Mouse (Mus musculus): Measurements from ENCODE around the gene 1110008P14Rik. TPM values are rescaled to one million over a fixed set of nuclear protein-coding genes. Genes with fewer than 3 reads are reported as not detected.
A peak's percentile ranks its signal among the peaks of the same experiment; 100 is the strongest.

Gene 1110008P14Rik
- polyA plus RNA-seq, 1 experiment from 2014 or later = 51.6 TPM

- peak overlapping the region; percentile 66 for H3K9ac ChIP-seq (replicated peaks; ENCODE audit: low read length)
- H3K27me3 ChIP-seq (ENCODE audit: insufficient read depth, low read length) = no peaks in the 10 kb centered on the region
- no peak overlapping the region for H3K27ac ChIP-seq (ENCODE audit: low read length)
- no peak for ATAC-seq (ENCODE audit: low FRiP score, low TSS enrichment)
- peaks cover 19% of the 10 kb centered on the region for H3K4me1 ChIP-seq (ENCODE audit: insufficient read depth, low read length)
- 2% methylated on average over 14 of the region's 14 CpGs for WGBS
- H3K9me3 ChIP-seq (ENCODE audit: low read length) = no peaks in the 10 kb centered on the region
- H3K36me3 ChIP-seq (ENCODE audit: insufficient read depth, low read length) = peaks cover 5% of the 10 kb centered on the region
- peak overlapping the region; percentile 80 for H3K4me2 ChIP-seq (replicated peaks; ENCODE audit: low read depth, low read length)
- H3K4me3 ChIP-seq (ENCODE audit: low read length) = peak overlapping the region; percentile 47
These were observed 21.0 kb downstream of the 1110008P14Rik start for GRCm38 (mm10) chr2:32360741-32361140.

- H3K4me3 ChIP-seq (ENCODE audit: low read length) = no peak overlapping the region
- no peaks in the 10 kb centered on the region for H3K27me3 ChIP-seq (ENCODE audit: insufficient read depth, low read length)
- no peak overlapping the region for H3K4me2 ChIP-seq (replicated peaks; ENCODE audit: low read depth, low read length)
- H3K36me3 ChIP-seq (ENCODE audit: insufficient read depth, low read length) = no peaks in the 10 kb centered on the region
- no peaks in the 10 kb centered on the region for H3K9me3 ChIP-seq (ENCODE audit: low read length)
- no peak overlapping the region for H3K9ac ChIP-seq (replicated peaks; ENCODE audit: low read length)
- H3K27ac ChIP-seq (ENCODE audit: low read length) = no peak overlapping the region
- H3K4me1 ChIP-seq (ENCODE audit: insufficient read depth, low read length) = peaks cover 11% of the 10 kb centered on the region; the same call in 1 of the 2 replicates
- WGBS = 63% methylated on average over 10 of the region's 10 CpGs
- no peak for ATAC-seq (ENCODE audit: low FRiP score, low TSS enrichment)
These were observed 23.4 kb downstream of the 1110008P14Rik start for GRCm38 (mm10) chr2:32358381-32358780.

- Histone ChIP-seq H3K36me3 (ENCODE audit: insufficient read depth, low read length) (no peaks in the 10 kb centered on the region), H3K27ac (ENCODE audit: low read length) (no peak overlapping the region), H3K27me3 (ENCODE audit: insufficient read depth, low read length) (no peaks in the 10 kb centered on the region), H3K4me1 (ENCODE audit: insufficient read depth, low read length) (peaks cover 15% of the 10 kb centered on the region; the same call in 1 of the 2 replicates), H3K4me2 (replicated peaks; ENCODE audit: low read depth, low read length) (no peak overlapping the region), H3K4me3 (ENCODE audit: low read length) (no peak overlapping the region), H3K9me3 (ENCODE audit: low read length) (no peaks in the 10 kb centered on the region), H3K9ac (replicated peaks; ENCODE audit: low read length) (no peak overlapping the region)
- WGBS = 74% methylated on average over 3 of the region's 3 CpGs
- no peak for ATAC-seq (ENCODE audit: low FRiP score, low TSS enrichment)
These were observed 24.0 kb downstream of the 1110008P14Rik start for GRCm38 (mm10) chr2:32357710-32358109.

- no peak overlapping the region for H3K4me2 ChIP-seq (replicated peaks; ENCODE audit: low read depth, low read length)
- WGBS = 63% methylated on average over 10 of the region's 10 CpGs
- H3K9ac ChIP-seq (replicated peaks; ENCODE audit: low read length) = no peak overlapping the region
- no peaks in the 10 kb centered on the region for H3K9me3 ChIP-seq (ENCODE audit: low read length)
- no peak overlapping the region for H3K27ac ChIP-seq (ENCODE audit: low read length)
- H3K27me3 ChIP-seq (ENCODE audit: insufficient read depth, low read length) = no peaks in the 10 kb centered on the region
- H3K4me3 ChIP-seq (ENCODE audit: low read length) = no peak overlapping the region
- no peak for ATAC-seq (ENCODE audit: low FRiP score, low TSS enrichment)
- no peaks in the 10 kb centered on the region for H3K36me3 ChIP-seq (ENCODE audit: insufficient read depth, low read length)
- peaks cover 16% of the 10 kb centered on the region for H3K4me1 ChIP-seq (ENCODE audit: insufficient read depth, low read length)
These were observed 25.5 kb downstream of the 1110008P14Rik start for GRCm38 (mm10) chr2:32356216-32356615.

GRCm38 (mm10) chr2:32354336-32354895, 27.3 kb downstream of the 1110008P14Rik start:
- no peak for ATAC-seq (ENCODE audit: low FRiP score, low TSS enrichment)
- no peak overlapping the region for H3K27ac ChIP-seq (ENCODE audit: low read length)
- H3K36me3 ChIP-seq (ENCODE audit: insufficient read depth, low read length) = no peaks in the 10 kb centered on the region
- no peak overlapping the region for H3K9ac ChIP-seq (replicated peaks; ENCODE audit: low read length)
- H3K27me3 ChIP-seq (ENCODE audit: insufficient read depth, low read length) = no peaks in the 10 kb centered on the region
- H3K4me3 ChIP-seq (ENCODE audit: low read length) = no peak overlapping the region
- 85% methylated on average over 3 of the region's 3 CpGs for WGBS
- peaks cover 18% of the 10 kb centered on the region for H3K4me1 ChIP-seq (ENCODE audit: insufficient read depth, low read length)
- H3K9me3 ChIP-seq (ENCODE audit: low read length) = no peaks in the 10 kb centered on the region
- no peak overlapping the region for H3K4me2 ChIP-seq (replicated peaks; ENCODE audit: low read depth, low read length)

- Histone ChIP-seq H3K9ac (replicated peaks; ENCODE audit: low read length) (no peak overlapping the region), H3K4me3 (ENCODE audit: low read length) (no peak overlapping the region), H3K4me1 (ENCODE audit: insufficient read depth, low read length) (peaks cover 18% of the 10 kb centered on the region), H3K4me2 (replicated peaks; ENCODE audit: low read depth, low read length) (peak overlapping the region; percentile 95; the same call in 1 of the 2 replicates), H3K36me3 (ENCODE audit: insufficient read depth, low read length) (no peaks in the 10 kb centered on the region), H3K9me3 (ENCODE audit: low read length) (no peaks in the 10 kb centered on the region), H3K27ac (ENCODE audit: low read length) (no peak overlapping the region), H3K27me3 (ENCODE audit: insufficient read depth, low read length) (no peaks in the 10 kb centered on the region)
- ATAC-seq (ENCODE audit: low FRiP score, low TSS enrichment) = no peak
- WGBS = 64% methylated on average over 6 of the region's 6 CpGs
These were observed 27.9 kb downstream of the 1110008P14Rik start for GRCm38 (mm10) chr2:32353836-32354235.

- Histone ChIP-seq H3K4me1 (ENCODE audit: insufficient read depth, low read length) (peaks cover 18% of the 10 kb centered on the region), H3K36me3 (ENCODE audit: insufficient read depth, low read length) (no peaks in the 10 kb centered on the region), H3K4me3 (ENCODE audit: low read length) (peak within 1 kb of the TSS; percentile 65), H3K9me3 (ENCODE audit: low read length) (no peaks in the 10 kb centered on the region), H3K27me3 (ENCODE audit: insufficient read depth, low read length) (no peaks in the 10 kb centered on the region), H3K27ac (ENCODE audit: low read length) (no peak within 1 kb of the TSS), H3K9ac (replicated peaks; ENCODE audit: low read length) (peak within 1 kb of the TSS; percentile 71), H3K4me2 (replicated peaks; ENCODE audit: low read depth, low read length) (peak within 1 kb of the TSS; percentile 95)
- ATAC-seq (ENCODE audit: low FRiP score, low TSS enrichment) = peak; percentile 44
- WGBS = under 1% methylated on average over 63 of the region's 63 CpGs
These were observed 28.7 kb downstream of the 1110008P14Rik start, which contains the start of gene Dnm1 for GRCm38 (mm10) chr2:32353007-32353542. Dnm1 (minus strand) TSS chr2:32353338.

GRCm38 (mm10) chr2:32352151-32353006, 29.4 kb downstream of the 1110008P14Rik start, which contains the start of gene Ciz1:
Ciz1 (plus strand) TSS chr2:32352327.
- under 1% methylated on average over 36 of the region's 52 CpGs for WGBS

GRCm38 (mm10) chr2:32351471-32351961, 30.2 kb downstream of the 1110008P14Rik start:
- no peaks in the 10 kb centered on the region for H3K27me3 ChIP-seq (ENCODE audit: insufficient read depth, low read length)
- 49% methylated on average over 9 of the region's 9 CpGs for WGBS
- no peak for ATAC-seq (ENCODE audit: low FRiP score, low TSS enrichment)
- no peaks in the 10 kb centered on the region for H3K36me3 ChIP-seq (ENCODE audit: insufficient read depth, low read length)
- peak overlapping the region; percentile 71; the same call in 1 of the 2 replicates for H3K9ac ChIP-seq (replicated peaks; ENCODE audit: low read length)
- H3K4me2 ChIP-seq (replicated peaks; ENCODE audit: low read depth, low read length) = no peak overlapping the region
- no peak overlapping the region for H3K4me3 ChIP-seq (ENCODE audit: low read length)
- no peak overlapping the region for H3K27ac ChIP-seq (ENCODE audit: low read length)
- peaks cover 18% of the 10 kb centered on the region for H3K4me1 ChIP-seq (ENCODE audit: insufficient read depth, low read length)
- no peaks in the 10 kb centered on the region for H3K9me3 ChIP-seq (ENCODE audit: low read length)

More at GRCm38 (mm10) chr2:32352151-32353006, 29.4 kb downstream of the 1110008P14Rik start, which contains the start of gene Ciz1:
- Histone ChIP-seq H3K27ac (ENCODE audit: low read length) (no peak within 1 kb of the TSS), H3K36me3 (ENCODE audit: insufficient read depth, low read length) (no peaks in the 10 kb centered on the region), H3K4me2 (replicated peaks; ENCODE audit: low read depth, low read length) (peak within 1 kb of the TSS; percentile 95), H3K9ac (replicated peaks; ENCODE audit: low read length) (peak within 1 kb of the TSS; percentile 71), H3K4me1 (ENCODE audit: insufficient read depth, low read length) (peaks cover 18% of the 10 kb centered on the region), H3K4me3 (ENCODE audit: low read length) (peak within 1 kb of the TSS; percentile 65), H3K27me3 (ENCODE audit: insufficient read depth, low read length) (no peaks in the 10 kb centered on the region), H3K9me3 (ENCODE audit: low read length) (no peaks in the 10 kb centered on the region)
- ATAC-seq (ENCODE audit: low FRiP score, low TSS enrichment) = peak; percentile 25

Data from kidney, embryonic 16.5 days (tissue).